Mouse (Mus musculus) gastrocnemius, postnatal 14 days (tissue): ENCODE data around the gene 1700001O22Rik. TPM values are rescaled to one million over a fixed set of nuclear protein-coding genes. Genes with fewer than 3 reads are reported as not detected.

ENCODE experiments used
- DNase-seq: peaks from one replicate; pipeline ENCODE4 v3.0.0; 2021; ENCODE audit warnings: mixed read lengths
- intact Hi-C: fragments of 180-260 bp; cut with DNase I; formaldehyde crosslinking; loops from one replicate; pipeline ENCODE4 v1.15.1; 2025; ENCODE audit warnings: low total_unique reads
- total RNA-seq, 2 experiments: library from RNA; stranded (reverse); gene quantifications; 2 replicates each; pipeline ENCODE4 v1.2.3; 2021

Gene 1700001O22Rik
- total RNA-seq, 2 experiments from 2014 or later: 0.44 to 0.45 TPM

GRCm38 (mm10) chr2:30784078-30784994, 19.1 kb downstream of the 1700001O22Rik start:
- DNase-seq: peak; percentile 72

GRCm38 (mm10) chr2:30783346-30783745, 20.1 kb downstream of the 1700001O22Rik start:
- peak; percentile 71 for DNase-seq
- intact Hi-C loops: loop anchor here (10.0 kb wide), 1 partner anchor 179 kb away; no protein-coding TSS in a partner anchor

More at GRCm38 (mm10) chr2:30784078-30784994, 19.1 kb downstream of the 1700001O22Rik start:
- intact Hi-C loops: loop anchor here (10.0 kb wide), 1 partner anchor 180 kb away; no protein-coding TSS in a partner anchor

DNA sequence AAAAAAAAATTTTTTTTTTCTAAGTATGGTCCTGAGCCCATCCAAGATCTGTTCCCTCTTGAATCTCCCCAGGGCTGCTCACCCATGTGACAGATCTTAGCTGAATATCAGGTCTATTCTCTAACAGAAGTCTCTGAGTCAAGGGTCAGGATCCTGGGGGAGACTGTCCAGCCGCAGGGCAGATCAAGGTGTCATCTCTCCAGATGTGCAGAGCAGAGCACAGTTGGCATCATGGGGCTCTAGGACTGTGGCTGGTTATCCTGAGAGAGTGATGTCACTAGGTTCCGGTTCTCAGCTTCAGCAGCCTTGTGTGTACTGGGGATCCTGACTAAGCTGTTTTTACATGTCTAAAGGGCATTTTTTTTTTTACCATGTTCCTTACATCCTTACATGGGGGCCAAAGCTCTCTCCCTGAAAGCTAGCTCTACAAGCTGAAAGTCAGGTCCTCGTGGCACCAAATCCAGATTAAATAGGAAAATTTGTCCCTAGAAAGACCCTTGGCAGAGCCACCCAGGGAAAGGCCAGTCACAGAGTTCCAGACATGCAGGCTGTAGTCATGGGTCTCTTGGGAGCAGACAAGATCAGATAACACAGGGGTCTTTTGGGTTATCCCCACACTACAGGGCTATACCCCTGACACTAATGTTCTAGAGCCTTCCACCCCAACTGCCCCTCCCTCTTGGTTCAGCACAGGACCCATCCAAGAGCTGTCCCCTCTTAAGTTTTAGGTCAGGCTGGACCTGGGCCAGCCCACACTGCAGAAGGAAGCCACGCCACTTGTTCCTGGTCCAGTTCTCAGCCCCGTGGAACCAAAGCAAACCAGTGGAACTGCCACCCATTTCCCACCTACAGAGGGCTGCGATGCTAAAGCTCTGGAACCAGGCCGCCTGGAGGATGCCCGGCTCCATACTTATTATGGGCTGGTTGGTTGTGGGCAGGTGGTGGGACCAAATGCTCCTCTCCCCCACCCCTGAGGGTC, 20.9 kb downstream of the 1700001O22Rik start:
- DNase-seq: no peak
- intact Hi-C loops: loop anchor here (10.0 kb wide), 1 partner anchor 178 kb away; no protein-coding TSS in a partner anchor

GRCm38 (mm10) chr2:30779241-30779640, 24.2 kb downstream of the 1700001O22Rik start:
- intact Hi-C loops: loop anchor here (5.0 kb wide), 1 partner anchor 57 kb away; no protein-coding TSS in a partner anchor
- DNase-seq: no peak

DNA sequence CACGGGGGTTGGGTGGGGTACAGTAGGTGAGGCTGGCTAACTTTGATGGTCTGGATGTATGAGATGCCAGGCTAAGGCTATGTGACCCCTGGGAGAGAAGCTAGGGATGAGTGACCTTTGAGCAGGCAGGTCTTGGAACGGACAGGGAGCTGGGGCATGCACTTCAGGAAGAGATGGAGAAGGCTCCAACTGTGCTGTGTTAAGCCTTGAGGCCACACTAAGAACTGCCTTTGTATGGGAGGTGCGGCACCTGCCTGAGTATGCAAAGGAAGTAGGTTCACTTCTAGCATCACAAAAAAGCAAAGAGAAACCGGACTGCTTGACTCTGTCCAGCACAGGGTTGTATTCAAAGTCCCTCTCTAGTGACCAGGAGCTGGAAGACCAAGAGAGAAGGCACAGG, 25.2 kb downstream of the 1700001O22Rik start:
- intact Hi-C loops: loop anchor here (5.0 kb wide), 1 partner anchor 56 kb away; no protein-coding TSS in a partner anchor
- DNase-seq: no peak

DNA sequence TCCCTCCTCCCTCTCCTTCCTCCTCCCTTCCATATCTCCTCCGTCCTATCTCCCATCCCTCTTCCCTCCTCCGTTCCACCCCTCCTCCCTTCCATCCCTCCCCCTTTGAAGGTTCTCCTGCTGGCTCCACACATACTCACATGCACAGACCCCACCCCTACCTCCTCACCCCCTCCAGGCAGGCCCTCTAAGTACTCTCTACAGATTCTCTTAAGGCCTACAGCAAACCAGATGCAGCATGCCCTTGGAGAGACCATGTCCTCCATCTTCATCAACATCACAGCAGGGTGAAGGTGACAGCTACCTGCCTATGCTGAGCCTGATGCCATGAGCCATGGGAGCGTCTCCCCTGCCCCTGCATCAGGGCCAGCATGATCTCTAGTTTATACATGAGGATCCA, 26.2 kb downstream of the 1700001O22Rik start:
- intact Hi-C loops: loop anchor here (5.0 kb wide), 1 partner anchor 55 kb away; no protein-coding TSS in a partner anchor
- no peak for DNase-seq

- no peak for DNase-seq
- intact Hi-C loops: loop anchor here (5.0 kb wide), 1 partner anchor 54 kb away; no protein-coding TSS in a partner anchor
Observed at GRCm38 (mm10) chr2:30775955-30776354, 27.5 kb downstream of the 1700001O22Rik start.

- no peak for DNase-seq
- intact Hi-C loops: no loop called here
Observed at GRCm38 (mm10) chr2:30773313-30774005, 30.0 kb downstream of the 1700001O22Rik start.

- DNase-seq: no peak
- intact Hi-C loops: no loop called here
Observed at GRCm38 (mm10) chr2:30772581-30773312, 30.7 kb downstream of the 1700001O22Rik start.

DNA sequence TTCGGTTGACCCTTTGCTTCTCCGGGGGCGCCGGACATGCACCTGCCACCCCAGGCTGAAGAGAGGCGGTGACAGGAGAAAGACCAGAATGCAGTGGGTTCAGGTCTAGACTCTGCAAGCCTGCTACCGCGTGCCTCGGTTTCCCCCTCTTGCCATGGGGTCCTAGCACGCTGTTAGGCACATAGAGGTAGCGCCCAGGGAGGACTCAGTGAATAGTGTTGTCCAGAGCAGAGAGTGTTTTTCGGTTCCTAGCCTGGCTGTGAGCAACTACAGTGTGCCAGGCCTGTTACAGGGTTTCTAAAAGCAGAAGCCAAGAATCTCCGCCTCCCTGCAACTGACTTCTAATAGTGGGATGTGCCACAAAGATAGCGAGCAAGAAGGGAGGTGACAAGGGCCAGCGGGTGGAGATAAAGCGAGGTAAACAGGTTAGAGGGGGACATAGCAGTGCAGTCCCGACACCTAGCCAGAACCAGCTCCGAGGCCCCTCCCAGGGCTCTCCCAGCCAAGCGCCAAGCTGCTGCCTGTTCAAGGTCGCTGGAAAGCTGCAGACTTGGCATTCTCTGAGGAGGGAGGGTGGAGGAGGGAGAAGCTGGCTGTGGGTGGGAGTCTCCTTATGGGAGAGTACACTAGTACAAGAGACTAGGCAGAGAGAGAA, 31.5 kb downstream of the 1700001O22Rik start:
- DNase-seq: peak; percentile 73
- intact Hi-C loops: no loop called here

GRCm38 (mm10) chr2:30771368-30771805, 32.1 kb downstream of the 1700001O22Rik start:
- intact Hi-C loops: no loop called here

DNA sequence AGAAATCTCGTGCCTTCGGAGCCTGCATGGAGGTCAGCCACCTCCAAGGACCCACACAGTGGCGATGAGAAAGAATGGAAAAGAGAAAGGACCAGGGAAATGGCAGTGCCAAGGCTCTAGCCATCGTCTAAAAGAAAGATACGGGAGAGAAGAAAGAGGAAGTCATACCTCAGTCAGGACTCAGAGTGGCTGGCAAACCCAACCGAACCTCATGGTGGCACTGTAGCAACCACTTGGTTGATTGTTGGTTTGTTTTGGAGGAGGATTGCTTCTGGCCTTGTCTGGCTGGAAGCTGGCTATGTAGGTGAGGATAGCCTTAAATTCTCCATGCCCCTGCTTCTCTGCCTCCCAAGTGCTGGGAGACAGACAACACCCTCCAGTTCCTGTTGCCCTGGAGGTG, 34.3 kb downstream of the 1700001O22Rik start:
- intact Hi-C loops: no loop called here
- DNase-seq: no peak

More at GRCm38 (mm10) chr2:30771368-30771805, 32.1 kb downstream of the 1700001O22Rik start:
- no peak for DNase-seq

GRCm38 (mm10) chr2:30768529-30768928, 34.9 kb downstream of the 1700001O22Rik start:
- DNase-seq: no peak
- intact Hi-C loops: no loop called here

DNA sequence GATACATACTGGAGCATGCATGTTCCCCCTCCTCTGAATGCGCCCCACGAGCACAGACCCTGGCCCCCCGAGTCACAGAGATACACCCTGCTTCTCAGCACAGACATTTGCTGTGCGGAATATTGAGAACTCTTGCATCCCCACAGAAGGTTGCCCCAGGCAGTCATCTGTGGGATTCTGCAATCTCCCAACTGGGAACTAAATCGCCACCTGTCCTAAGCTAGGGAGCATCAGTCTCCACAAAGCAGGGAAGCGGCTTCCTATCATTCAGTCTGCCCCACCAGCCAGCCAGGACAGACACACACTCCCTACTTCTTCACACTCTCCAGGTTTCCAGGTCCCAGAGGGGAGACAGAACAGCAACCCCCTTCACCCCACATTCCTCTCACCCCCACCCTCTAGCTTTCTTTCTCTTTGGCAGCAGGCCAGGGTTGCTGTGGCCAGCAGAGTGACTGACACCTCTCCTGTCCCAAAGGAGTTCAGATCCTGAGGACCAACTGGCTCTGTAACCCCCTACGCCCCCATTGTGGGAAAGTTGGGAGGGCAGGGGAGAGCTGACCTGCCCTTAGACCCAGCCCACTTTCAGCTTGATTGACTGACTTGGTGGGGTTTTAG, 35.7 kb downstream of the 1700001O22Rik start:
- intact Hi-C loops: no loop called here
- DNase-seq: no peak

DNA sequence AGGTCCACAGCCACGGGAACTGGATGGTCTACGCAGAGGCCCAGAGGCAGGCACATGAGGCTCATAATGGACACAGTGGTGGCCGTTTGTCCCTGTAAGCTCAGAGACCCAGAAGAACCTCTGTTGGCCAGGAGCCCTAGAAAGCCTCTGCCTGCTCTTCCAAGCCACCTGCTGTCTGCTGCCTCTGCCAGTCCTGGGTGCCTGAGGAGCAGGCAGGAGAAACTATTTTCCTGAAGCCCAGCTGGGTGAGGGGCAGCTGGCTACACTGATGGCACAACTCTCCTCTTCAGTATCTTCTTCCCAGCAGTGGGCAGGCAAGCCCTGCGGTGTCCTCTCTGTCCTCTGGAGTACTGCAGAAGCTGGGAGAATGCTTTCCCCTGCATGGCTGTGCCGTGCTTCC, 37.0 kb downstream of the 1700001O22Rik start:
- intact Hi-C loops: no loop called here
- DNase-seq: peak; percentile 42

GRCm38 (mm10) chr2:30760706-30761105, 42.8 kb downstream of the 1700001O22Rik start:
- intact Hi-C loops: no loop called here
- no peak for DNase-seq

DNA sequence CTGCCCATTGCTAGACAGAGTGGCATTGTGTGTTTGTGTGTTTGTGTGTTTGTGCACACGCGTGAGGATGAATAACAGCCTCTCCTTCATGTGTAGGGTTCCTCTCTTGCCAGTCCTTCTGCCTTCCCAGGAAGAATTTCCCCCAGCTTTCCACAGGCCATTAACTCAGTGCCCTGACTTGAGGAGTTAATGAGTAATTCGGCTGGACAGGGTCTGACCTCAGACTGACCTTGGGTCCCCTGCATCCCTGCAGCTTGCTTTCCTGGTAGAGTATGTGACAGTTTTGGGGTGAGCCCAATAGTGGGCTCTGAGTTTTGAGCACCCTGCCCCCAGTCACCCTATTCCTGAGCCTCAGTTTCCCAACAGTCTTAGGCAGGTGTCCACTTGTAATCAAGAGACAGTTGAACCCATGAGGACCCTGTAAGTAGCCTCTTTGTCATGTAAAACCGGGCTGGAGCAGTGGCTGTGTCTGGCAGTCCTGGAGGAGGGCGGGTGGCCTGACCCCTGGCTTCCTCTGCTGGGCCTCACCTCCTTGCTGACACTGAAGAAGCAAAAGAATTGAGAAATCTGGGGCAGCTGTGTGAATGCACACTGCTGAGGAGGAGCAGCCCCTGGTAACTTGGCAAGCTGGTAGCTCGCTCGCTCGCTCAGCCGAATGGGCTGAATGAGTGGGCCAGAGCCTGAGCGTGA, 43.5 kb downstream of the 1700001O22Rik start:
- intact Hi-C loops: no loop called here
- no peak for DNase-seq
